Mouse (Mus musculus) layer of hippocampus, adult 6 months (tissue): Measurements from ENCODE around the gene Lpxn. TPM values are rescaled to one million over a fixed set of nuclear protein-coding genes. Genes with fewer than 3 reads are reported as not detected.

Experiments
- long read RNA-seq, 2 experiments: library from polyadenylated mRNA; unstranded; transcript quantifications; one replicate each; pipeline ENCODE4 v2.0.0; 2019 to 2020
- polyA plus RNA-seq: library from polyadenylated mRNA; unstranded; fragments of <200 nt; fragmentation: Nextera tagmentation; gene quantifications from 2 replicates; pipeline ENCODE4 v1.2.3, GENCODE M21; 2021

Gene Lpxn
- polyA plus RNA-seq: 2.1 and 2.2 TPM in 2 replicates
- long read RNA-seq, experiment 1, transcript Lpxn-201 (9 exons, 1,684 nt): major isoform, 5 of 6 reads
- long read RNA-seq, experiment 1, partial matches to known transcripts: 0 of 6 reads
- long read RNA-seq, experiment 1, other reads (novel, unspliced or antisense): 1 of 6 reads
- long read RNA-seq, experiment 2, transcript Lpxn-201 (9 exons, 1,684 nt): major isoform, 11 of 12 reads
- long read RNA-seq, experiment 2, partial matches to known transcripts: 0 of 12 reads
- long read RNA-seq, experiment 2, other reads (novel, unspliced or antisense): 1 of 12 reads

GRCm38 (mm10) chr19:12795511-12796327 lies at the start of gene Lpxn, which contains the start of gene Zfp91:
TSS of gene Lpxn (plus strand) at chr19:12796193.
TSS of gene Zfp91 (minus strand) at chr19:12796126.

GRCm38 (mm10) chr19:12765308-12765707 lies 30.7 kb upstream of the Lpxn start, which contains the start of gene Cntf:
TSS of gene Cntf (minus strand) at chr19:12765632.

GRCm38 (mm10) chr19:12846382-12846781 lies 50.4 kb downstream of the Lpxn start, which contains the start of gene Gm5244:
TSS of gene Gm5244 (plus strand) at chr19:12846682.

GRCm38 (mm10) chr19:12856983-12857382 lies 61.0 kb downstream of the Lpxn start, which contains the start of gene Olfr1444:
TSS of gene Olfr1444 (plus strand) at chr19:12857283.

Other genes starting within 250 kb of the Lpxn start
- 0.18 TPM in 1 of 2 replicates, not detected in the other for gene Gm4952, start 196.2 kb upstream of the Lpxn start, polyA plus RNA-seq
- gene Glyat, start 162.9 kb upstream of the Lpxn start, polyA plus RNA-seq: 0.06 and 0.19 TPM in 2 replicates
- not detected in 2 replicates for gene Olfr1442, start 125.8 kb upstream of the Lpxn start, polyA plus RNA-seq
- gene Olfr1443, start 118.1 kb upstream of the Lpxn start, polyA plus RNA-seq: not detected in 2 replicates
- not detected in 2 replicates for gene Keg1, start 100.4 kb upstream of the Lpxn start, polyA plus RNA-seq
- gene Cntf, start 30.6 kb upstream of the Lpxn start, polyA plus RNA-seq: 2.7 and 2.9 TPM in 2 replicates
- 5.2 and 5.3 TPM in 2 replicates for gene Zfp91, start 67 bp upstream of the Lpxn start, polyA plus RNA-seq
- not detected in 2 replicates for gene Gm5244, start 50.5 kb downstream of the Lpxn start, polyA plus RNA-seq
- not detected in 2 replicates for gene Olfr1444, start 61.1 kb downstream of the Lpxn start, polyA plus RNA-seq
- gene Olfr1445, start 87.7 kb downstream of the Lpxn start, polyA plus RNA-seq: not detected in 2 replicates
- gene Olfr1446, start 97.3 kb downstream of the Lpxn start, polyA plus RNA-seq: not detected in 2 replicates
- not detected in 2 replicates for gene Olfr1447, start 107.5 kb downstream of the Lpxn start, polyA plus RNA-seq
- not detected in 2 replicates for gene Olfr1448, start 128.2 kb downstream of the Lpxn start, polyA plus RNA-seq
- not detected in 2 replicates for gene Olfr1449, start 134.6 kb downstream of the Lpxn start, polyA plus RNA-seq
- gene Olfr1450, start 154.1 kb downstream of the Lpxn start, polyA plus RNA-seq: not detected in 2 replicates
- not detected in 2 replicates for gene Olfr1451, start 198.8 kb downstream of the Lpxn start, polyA plus RNA-seq
- not detected in 2 replicates for gene Olfr1453, start 232.1 kb downstream of the Lpxn start, polyA plus RNA-seq